Mouse (Mus musculus) thymus, adult 2 months (tissue): ENCODE measurements around the gene Milr1.

Experiments
- CTCF ChIP-seq: fragments of 200-500 bp; IDR thresholded peaks from 2 replicates; pipeline ENCODE4 v1.5.1; 2012; ENCODE audit warnings: mild to moderate bottlenecking, control low read depth, low read length, moderate library complexity, borderline replicate concordance; ENCODE audit not compliant: control insufficient read depth, poor library complexity, insufficient read depth; ENCODE audit errors: extremely low read depth
- POLR2A ChIP-seq: fragments of 200-500 bp; IDR thresholded peaks from 2 replicates; pipeline ENCODE4 v1.6.1; 2012; ENCODE audit warnings: mild to moderate bottlenecking, low read length, control low read depth, moderate library complexity; ENCODE audit not compliant: control insufficient read depth, poor library complexity, insufficient read depth; ENCODE audit errors: extremely low read depth

GRCm38 (mm10) chr11:106802069-106802627 is 51.1 kb downstream of the Milr1 start:
- TF ChIP-seq CTCF (no peak), POLR2A (no peak)
